Mouse (Mus musculus): ENCODE results near the gene Igsf9b. TPM values are rescaled to one million over a fixed set of nuclear protein-coding genes. Genes with fewer than 3 reads are reported as not detected.

Gene Igsf9b
- polyA plus RNA-seq (2014; fragmentation: Nextera tagmentation; extraction: Ambion mirVana) = 3.4 and 4.8 TPM in 2 replicates

GRCm38 (mm10) chr9:27298411-27299285 is at the start of gene Igsf9b:
Gene Igsf9b (plus strand): TSS chr9:27299204.
- no peaks in the 10 kb centered on the region for H3K9me3 ChIP-seq (ENCODE audit: control insufficient read depth, low read length)
- DNase-seq (ENCODE audit: low spot score) (peak; percentile 93), ATAC-seq (replicated peaks; ENCODE audit: low FRiP score, low TSS enrichment, low read depth) (peak; percentile 99)
- H3K36me3 ChIP-seq (ENCODE audit: control insufficient read depth, insufficient read depth, low read length) = no peaks in the 10 kb centered on the region
- H3K4me2 ChIP-seq (ENCODE audit: low read length) = peak within 1 kb of the TSS; percentile 82
- H3K27ac ChIP-seq (ENCODE audit: low read depth) = no peak within 1 kb of the TSS
- H3K9ac ChIP-seq (ENCODE audit: low read length) = peak within 1 kb of the TSS; percentile 10; the same call in 1 of the 2 replicates
- H3K27me3 ChIP-seq (replicated peaks; ENCODE audit: control insufficient read depth, insufficient read depth, low read length) = peaks cover 36% of the 10 kb centered on the region
- 1% methylated on average over 40 of the region's 40 CpGs for WGBS
- H3K4me3 ChIP-seq (ENCODE audit: low read depth, low read length) = peak within 1 kb of the TSS; percentile 59
- peaks cover 4% of the 10 kb centered on the region; the same call in 1 of the 2 replicates for H3K4me1 ChIP-seq (replicated peaks; ENCODE audit: control insufficient read depth, insufficient read depth, low read length)

- ATAC-seq (replicated peaks; ENCODE audit: low FRiP score, low TSS enrichment, low read depth) (no peak), DNase-seq (ENCODE audit: low spot score) (no peak)
- no peak overlapping the region for H3K27ac ChIP-seq (ENCODE audit: low read depth)
- H3K4me2 ChIP-seq (ENCODE audit: low read length) = no peak overlapping the region
- no peaks in the 10 kb centered on the region for H3K27me3 ChIP-seq (replicated peaks; ENCODE audit: control insufficient read depth, insufficient read depth, low read length)
- WGBS = 66% methylated on average over 7 of the region's 7 CpGs
- no peak overlapping the region for H3K4me3 ChIP-seq (ENCODE audit: low read depth, low read length)
- no peak overlapping the region for H3K9ac ChIP-seq (ENCODE audit: low read length)
- H3K4me1 ChIP-seq (replicated peaks; ENCODE audit: control insufficient read depth, insufficient read depth, low read length) = no peaks in the 10 kb centered on the region
- H3K9me3 ChIP-seq (ENCODE audit: control insufficient read depth, low read length) = no peaks in the 10 kb centered on the region
- no peaks in the 10 kb centered on the region for H3K36me3 ChIP-seq (ENCODE audit: control insufficient read depth, insufficient read depth, low read length)
Measured at GRCm38 (mm10) chr9:27252034-27252714, 46.8 kb upstream of the Igsf9b start.

GRCm38 (mm10) chr9:27256454-27256853 is 42.5 kb upstream of the Igsf9b start:
- Histone ChIP-seq H3K36me3 (ENCODE audit: control insufficient read depth, insufficient read depth, low read length) (no peaks in the 10 kb centered on the region), H3K4me3 (ENCODE audit: low read depth, low read length) (no peak overlapping the region), H3K9me3 (ENCODE audit: control insufficient read depth, low read length) (no peaks in the 10 kb centered on the region), H3K27ac (ENCODE audit: low read depth) (no peak overlapping the region), H3K4me1 (replicated peaks; ENCODE audit: control insufficient read depth, insufficient read depth, low read length) (no peaks in the 10 kb centered on the region), H3K9ac (ENCODE audit: low read length) (no peak overlapping the region), H3K27me3 (replicated peaks; ENCODE audit: control insufficient read depth, insufficient read depth, low read length) (no peaks in the 10 kb centered on the region), H3K4me2 (ENCODE audit: low read length) (no peak overlapping the region)
- DNase-seq (ENCODE audit: low spot score) = no peak
- ATAC-seq (replicated peaks; ENCODE audit: low FRiP score, low TSS enrichment, low read depth) = no peak
- WGBS = 70% methylated on average over 6 of the region's 6 CpGs

DNA sequence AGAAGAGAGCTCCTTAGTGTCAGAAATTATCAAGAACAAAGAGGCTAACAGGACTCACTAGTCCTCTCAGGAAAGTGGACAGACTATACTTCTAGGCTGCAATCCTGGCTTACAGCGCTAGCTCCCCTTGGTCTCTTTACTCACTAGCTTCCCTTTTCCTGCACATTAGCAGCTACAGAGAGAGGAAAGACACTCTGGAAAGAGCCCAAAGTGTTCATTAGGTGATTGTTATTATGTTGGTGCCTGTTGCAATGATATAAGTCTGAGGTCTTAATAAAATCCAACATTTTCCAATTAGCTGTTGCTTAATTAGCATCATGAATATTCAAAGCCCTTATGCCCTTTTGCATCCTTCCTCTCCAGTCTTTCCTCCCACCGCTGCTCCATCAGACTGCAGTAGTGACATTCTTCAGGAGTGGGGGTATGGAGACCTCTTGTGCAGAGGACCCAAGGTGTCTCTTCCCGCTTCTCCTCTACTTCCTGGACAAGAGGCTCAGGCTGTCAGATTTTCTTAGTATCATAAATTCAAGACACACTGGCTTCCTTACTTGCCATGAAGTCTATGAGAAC is 38.5 kb upstream of the Igsf9b start:
- Histone ChIP-seq H3K36me3 (ENCODE audit: control insufficient read depth, insufficient read depth, low read length) (no peaks in the 10 kb centered on the region), H3K4me1 (replicated peaks; ENCODE audit: control insufficient read depth, insufficient read depth, low read length) (no peaks in the 10 kb centered on the region), H3K9me3 (ENCODE audit: control insufficient read depth, low read length) (no peaks in the 10 kb centered on the region), H3K9ac (ENCODE audit: low read length) (no peak overlapping the region), H3K4me3 (ENCODE audit: low read depth, low read length) (no peak overlapping the region), H3K27me3 (replicated peaks; ENCODE audit: control insufficient read depth, insufficient read depth, low read length) (no peaks in the 10 kb centered on the region), H3K4me2 (ENCODE audit: low read length) (no peak overlapping the region), H3K27ac (ENCODE audit: low read depth) (no peak overlapping the region)
- ATAC-seq (replicated peaks; ENCODE audit: low FRiP score, low TSS enrichment, low read depth) = no peak
- 80% methylated on average over 3 of the region's 3 CpGs for WGBS
- DNase-seq (ENCODE audit: low spot score) = no peak

GRCm38 (mm10) chr9:27261905-27262304 is 37.1 kb upstream of the Igsf9b start:
- Histone ChIP-seq H3K4me3 (ENCODE audit: low read depth, low read length) (no peak overlapping the region), H3K9ac (ENCODE audit: low read length) (no peak overlapping the region), H3K4me1 (replicated peaks; ENCODE audit: control insufficient read depth, insufficient read depth, low read length) (no peaks in the 10 kb centered on the region), H3K9me3 (ENCODE audit: control insufficient read depth, low read length) (no peaks in the 10 kb centered on the region), H3K4me2 (ENCODE audit: low read length) (no peak overlapping the region), H3K36me3 (ENCODE audit: control insufficient read depth, insufficient read depth, low read length) (no peaks in the 10 kb centered on the region), H3K27ac (ENCODE audit: low read depth) (no peak overlapping the region), H3K27me3 (replicated peaks; ENCODE audit: control insufficient read depth, insufficient read depth, low read length) (no peaks in the 10 kb centered on the region)
- ATAC-seq (replicated peaks; ENCODE audit: low FRiP score, low TSS enrichment, low read depth) (no peak), DNase-seq (ENCODE audit: low spot score) (no peak)
- WGBS = 57% methylated on average over 2 of the region's 2 CpGs

GRCm38 (mm10) chr9:27265009-27265408 is 34.0 kb upstream of the Igsf9b start:
- no peak overlapping the region for H3K9ac ChIP-seq (ENCODE audit: low read length)
- H3K4me3 ChIP-seq (ENCODE audit: low read depth, low read length) = no peak overlapping the region
- DNase-seq (ENCODE audit: low spot score) (no peak), ATAC-seq (replicated peaks; ENCODE audit: low FRiP score, low TSS enrichment, low read depth) (no peak)
- no peak overlapping the region for H3K27ac ChIP-seq (ENCODE audit: low read depth)
- no peaks in the 10 kb centered on the region for H3K27me3 ChIP-seq (replicated peaks; ENCODE audit: control insufficient read depth, insufficient read depth, low read length)
- H3K9me3 ChIP-seq (ENCODE audit: control insufficient read depth, low read length) = no peaks in the 10 kb centered on the region
- H3K4me2 ChIP-seq (ENCODE audit: low read length) = no peak overlapping the region
- WGBS = 68% methylated on average over 3 of the region's 3 CpGs
- H3K36me3 ChIP-seq (ENCODE audit: control insufficient read depth, insufficient read depth, low read length) = no peaks in the 10 kb centered on the region
- H3K4me1 ChIP-seq (replicated peaks; ENCODE audit: control insufficient read depth, insufficient read depth, low read length) = no peaks in the 10 kb centered on the region

DNA sequence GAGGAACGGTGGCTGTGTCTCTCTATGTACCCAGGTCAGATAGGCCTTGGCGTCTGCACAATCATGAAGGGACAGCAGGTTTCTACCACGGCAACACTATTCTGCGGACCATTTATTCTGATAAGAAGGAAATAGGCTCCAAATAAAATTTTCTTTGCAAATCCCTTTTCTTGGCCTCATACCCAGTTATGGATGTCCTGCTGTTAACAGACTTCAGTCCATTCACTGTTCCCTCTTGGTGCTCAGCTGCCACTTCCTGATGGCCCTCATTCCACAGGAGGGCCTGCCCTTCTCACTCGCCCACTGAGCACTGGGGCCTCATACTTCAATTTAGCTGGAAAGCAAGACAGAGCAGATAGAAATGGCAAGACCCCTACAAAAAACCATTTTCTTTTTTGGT is 31.1 kb upstream of the Igsf9b start:
- no peaks in the 10 kb centered on the region for H3K27me3 ChIP-seq (replicated peaks; ENCODE audit: control insufficient read depth, insufficient read depth, low read length)
- H3K4me3 ChIP-seq (ENCODE audit: low read depth, low read length) = no peak overlapping the region
- WGBS = 84% methylated on average over 5 of the region's 5 CpGs

GRCm38 (mm10) chr9:27268493-27268892 is 30.5 kb upstream of the Igsf9b start:
- H3K9ac ChIP-seq (ENCODE audit: low read length) = no peak overlapping the region
- H3K9me3 ChIP-seq (ENCODE audit: control insufficient read depth, low read length) = no peaks in the 10 kb centered on the region
- H3K36me3 ChIP-seq (ENCODE audit: control insufficient read depth, insufficient read depth, low read length) = no peaks in the 10 kb centered on the region
- WGBS = 79% methylated on average over 4 of the region's 4 CpGs
- no peaks in the 10 kb centered on the region for H3K27me3 ChIP-seq (replicated peaks; ENCODE audit: control insufficient read depth, insufficient read depth, low read length)
- H3K4me1 ChIP-seq (replicated peaks; ENCODE audit: control insufficient read depth, insufficient read depth, low read length) = no peaks in the 10 kb centered on the region
- DNase-seq (ENCODE audit: low spot score) (no peak), ATAC-seq (replicated peaks; ENCODE audit: low FRiP score, low TSS enrichment, low read depth) (no peak)
- no peak overlapping the region for H3K4me2 ChIP-seq (ENCODE audit: low read length)
- no peak overlapping the region for H3K4me3 ChIP-seq (ENCODE audit: low read depth, low read length)
- H3K27ac ChIP-seq (ENCODE audit: low read depth) = no peak overlapping the region

More for the DNA sequence above, 31.1 kb upstream of the Igsf9b start:
- Histone ChIP-seq H3K4me1 (replicated peaks; ENCODE audit: control insufficient read depth, insufficient read depth, low read length) (no peaks in the 10 kb centered on the region), H3K9me3 (ENCODE audit: control insufficient read depth, low read length) (no peaks in the 10 kb centered on the region), H3K36me3 (ENCODE audit: control insufficient read depth, insufficient read depth, low read length) (no peaks in the 10 kb centered on the region), H3K9ac (ENCODE audit: low read length) (no peak overlapping the region), H3K27ac (ENCODE audit: low read depth) (no peak overlapping the region), H3K4me2 (ENCODE audit: low read length) (no peak overlapping the region)
- DNase-seq (ENCODE audit: low spot score) = no peak
- ATAC-seq (replicated peaks; ENCODE audit: low FRiP score, low TSS enrichment, low read depth) = no peak
